Mouse (Mus musculus): ENCODE data around the gene Igbp1. TPM values are rescaled to one million over a fixed set of nuclear protein-coding genes. Genes with fewer than 3 reads are reported as not detected.
A peak's percentile ranks its signal among the peaks of the same experiment; 100 is the strongest.

Igbp1 gene
- polyA plus RNA-seq (2014; fragmentation: Nextera tagmentation; extraction: Ambion mirVana) = 44.4 and 46.0 TPM in 2 replicates

- no peaks in the 10 kb centered on the region for H3K4me1 ChIP-seq (replicated peaks; ENCODE audit: control insufficient read depth, insufficient read depth, low read length)
Observed at GRCm38 (mm10) chrX:100494068-100494978, at the start of gene Igbp1. Igbp1 (plus strand) TSS chrX:100494291.

GRCm38 (mm10) chrX:100468047-100468446 lies 26.0 kb upstream of the Igbp1 start:
- no peak overlapping the region for H3K4me3 ChIP-seq (ENCODE audit: low read depth, low read length)
- ATAC-seq (replicated peaks; ENCODE audit: low FRiP score, low TSS enrichment, low read depth) = no peak
- WGBS = 75% methylated on average over 4 of the region's 4 CpGs

More at GRCm38 (mm10) chrX:100494068-100494978, at the start of gene Igbp1:
- peak within 1 kb of the TSS; percentile 54 for H3K4me2 ChIP-seq (ENCODE audit: low read length)
- peaks cover 10% of the 10 kb centered on the region; the same call in 1 of the 2 replicates for H3K36me3 ChIP-seq (ENCODE audit: control insufficient read depth, insufficient read depth, low read length)
- 14% methylated on average over 32 of the region's 32 CpGs for WGBS
- H3K9ac ChIP-seq (ENCODE audit: low read length) = peak within 1 kb of the TSS; percentile 57
- H3K27me3 ChIP-seq (replicated peaks; ENCODE audit: control insufficient read depth, insufficient read depth, low read length) = no peaks in the 10 kb centered on the region; the same call in 1 of the 2 replicates
- ATAC-seq (replicated peaks; ENCODE audit: low FRiP score, low TSS enrichment, low read depth) = peak; percentile 93
- H3K9me3 ChIP-seq (ENCODE audit: control insufficient read depth, low read length) = no peaks in the 10 kb centered on the region
- peak within 1 kb of the TSS; percentile 57 for H3K4me3 ChIP-seq (ENCODE audit: low read depth, low read length)
- peak within 1 kb of the TSS; percentile 54 for H3K27ac ChIP-seq (ENCODE audit: low read depth)
- peak; percentile 68 for DNase-seq (ENCODE audit: low spot score)

GRCm38 (mm10) chrX:100470126-100470525 lies 24.0 kb upstream of the Igbp1 start:
- ATAC-seq (replicated peaks; ENCODE audit: low FRiP score, low TSS enrichment, low read depth) (no peak), DNase-seq (ENCODE audit: low spot score) (no peak)
- Histone ChIP-seq H3K9ac (ENCODE audit: low read length) (no peak overlapping the region), H3K4me2 (ENCODE audit: low read length) (no peak overlapping the region), H3K27ac (ENCODE audit: low read depth) (no peak overlapping the region), H3K4me3 (ENCODE audit: low read depth, low read length) (no peak overlapping the region), H3K36me3 (ENCODE audit: control insufficient read depth, insufficient read depth, low read length) (no peaks in the 10 kb centered on the region), H3K27me3 (replicated peaks; ENCODE audit: control insufficient read depth, insufficient read depth, low read length) (no peaks in the 10 kb centered on the region), H3K9me3 (ENCODE audit: control insufficient read depth, low read length) (no peaks in the 10 kb centered on the region), H3K4me1 (replicated peaks; ENCODE audit: control insufficient read depth, insufficient read depth, low read length) (no peaks in the 10 kb centered on the region)
- 81% methylated on average over 3 of the region's 3 CpGs for WGBS

More at GRCm38 (mm10) chrX:100468047-100468446, 26.0 kb upstream of the Igbp1 start:
- H3K4me1 ChIP-seq (replicated peaks; ENCODE audit: control insufficient read depth, insufficient read depth, low read length) = no peaks in the 10 kb centered on the region
- DNase-seq (ENCODE audit: low spot score) = no peak
- no peaks in the 10 kb centered on the region for H3K36me3 ChIP-seq (ENCODE audit: control insufficient read depth, insufficient read depth, low read length)
- H3K4me2 ChIP-seq (ENCODE audit: low read length) = no peak overlapping the region
- H3K27me3 ChIP-seq (replicated peaks; ENCODE audit: control insufficient read depth, insufficient read depth, low read length) = no peaks in the 10 kb centered on the region
- no peaks in the 10 kb centered on the region for H3K9me3 ChIP-seq (ENCODE audit: control insufficient read depth, low read length)
- no peak overlapping the region for H3K9ac ChIP-seq (ENCODE audit: low read length)
- no peak overlapping the region for H3K27ac ChIP-seq (ENCODE audit: low read depth)

GRCm38 (mm10) chrX:100471491-100471890 lies 22.6 kb upstream of the Igbp1 start:
- WGBS = 82% methylated on average over 3 of the region's 3 CpGs
- H3K36me3 ChIP-seq (ENCODE audit: control insufficient read depth, insufficient read depth, low read length) = no peaks in the 10 kb centered on the region
- H3K4me3 ChIP-seq (ENCODE audit: low read depth, low read length) = no peak overlapping the region
- DNase-seq (ENCODE audit: low spot score) = no peak
- no peaks in the 10 kb centered on the region for H3K27me3 ChIP-seq (replicated peaks; ENCODE audit: control insufficient read depth, insufficient read depth, low read length)
- no peaks in the 10 kb centered on the region for H3K9me3 ChIP-seq (ENCODE audit: control insufficient read depth, low read length)
- no peaks in the 10 kb centered on the region for H3K4me1 ChIP-seq (replicated peaks; ENCODE audit: control insufficient read depth, insufficient read depth, low read length)
- ATAC-seq (replicated peaks; ENCODE audit: low FRiP score, low TSS enrichment, low read depth) = no peak
- no peak overlapping the region for H3K9ac ChIP-seq (ENCODE audit: low read length)
- H3K4me2 ChIP-seq (ENCODE audit: low read length) = no peak overlapping the region
- H3K27ac ChIP-seq (ENCODE audit: low read depth) = no peak overlapping the region

- Histone ChIP-seq H3K4me2 (ENCODE audit: low read length) (no peak overlapping the region), H3K27me3 (replicated peaks; ENCODE audit: control insufficient read depth, insufficient read depth, low read length) (no peaks in the 10 kb centered on the region), H3K27ac (ENCODE audit: low read depth) (no peak overlapping the region), H3K9me3 (ENCODE audit: control insufficient read depth, low read length) (no peaks in the 10 kb centered on the region), H3K4me1 (replicated peaks; ENCODE audit: control insufficient read depth, insufficient read depth, low read length) (no peaks in the 10 kb centered on the region), H3K9ac (ENCODE audit: low read length) (no peak overlapping the region), H3K36me3 (ENCODE audit: control insufficient read depth, insufficient read depth, low read length) (no peaks in the 10 kb centered on the region), H3K4me3 (ENCODE audit: low read depth, low read length) (no peak overlapping the region)
- 65% methylated on average over 4 of the region's 4 CpGs for WGBS
- DNase-seq (ENCODE audit: low spot score) (no peak), ATAC-seq (replicated peaks; ENCODE audit: low FRiP score, low TSS enrichment, low read depth) (no peak)
Observed at GRCm38 (mm10) chrX:100475569-100476223, 18.4 kb upstream of the Igbp1 start.

GRCm38 (mm10) chrX:100480317-100480716 lies 13.8 kb upstream of the Igbp1 start:
- H3K9me3 ChIP-seq (ENCODE audit: control insufficient read depth, low read length) = no peaks in the 10 kb centered on the region
- no peaks in the 10 kb centered on the region for H3K36me3 ChIP-seq (ENCODE audit: control insufficient read depth, insufficient read depth, low read length)
- no peaks in the 10 kb centered on the region for H3K4me1 ChIP-seq (replicated peaks; ENCODE audit: control insufficient read depth, insufficient read depth, low read length)
- H3K27ac ChIP-seq (ENCODE audit: low read depth) = no peak overlapping the region
- no peaks in the 10 kb centered on the region for H3K27me3 ChIP-seq (replicated peaks; ENCODE audit: control insufficient read depth, insufficient read depth, low read length)
- peak; percentile 54 for DNase-seq (ENCODE audit: low spot score)
- WGBS = 30% methylated on average over 3 of the region's 3 CpGs
- ATAC-seq (replicated peaks; ENCODE audit: low FRiP score, low TSS enrichment, low read depth) = no peak; the same call in 1 of the 2 replicates
- H3K4me3 ChIP-seq (ENCODE audit: low read depth, low read length) = no peak overlapping the region
- no peak overlapping the region for H3K4me2 ChIP-seq (ENCODE audit: low read length)
- no peak overlapping the region for H3K9ac ChIP-seq (ENCODE audit: low read length)

GRCm38 (mm10) chrX:100493500-100494067 lies 507 bp upstream of the Igbp1 start:
- DNase-seq (ENCODE audit: low spot score) (peak; percentile 70), ATAC-seq (replicated peaks; ENCODE audit: low FRiP score, low TSS enrichment, low read depth) (peak; percentile 76)
- 17% methylated on average over 21 of the region's 22 CpGs for WGBS
- Histone ChIP-seq H3K4me3 (ENCODE audit: low read depth, low read length) (peak overlapping the region; percentile 57), H3K36me3 (ENCODE audit: control insufficient read depth, insufficient read depth, low read length) (peaks cover 10% of the 10 kb centered on the region; the same call in 1 of the 2 replicates), H3K27me3 (replicated peaks; ENCODE audit: control insufficient read depth, insufficient read depth, low read length) (no peaks in the 10 kb centered on the region; the same call in 1 of the 2 replicates), H3K27ac (ENCODE audit: low read depth) (no peak overlapping the region), H3K4me2 (ENCODE audit: low read length) (peak overlapping the region; percentile 52), H3K9me3 (ENCODE audit: control insufficient read depth, low read length) (no peaks in the 10 kb centered on the region), H3K4me1 (replicated peaks; ENCODE audit: control insufficient read depth, insufficient read depth, low read length) (no peaks in the 10 kb centered on the region), H3K9ac (ENCODE audit: low read length) (peak overlapping the region; percentile 16; the same call in 1 of the 2 replicates)

GRCm38 (mm10) chrX:100504175-100504851 lies 10.2 kb downstream of the Igbp1 start:
- no peak overlapping the region for H3K27ac ChIP-seq (ENCODE audit: low read depth)
- ATAC-seq (replicated peaks; ENCODE audit: low FRiP score, low TSS enrichment, low read depth) (no peak), DNase-seq (ENCODE audit: low spot score) (no peak)
- no peak overlapping the region for H3K4me2 ChIP-seq (ENCODE audit: low read length)
- H3K27me3 ChIP-seq (replicated peaks; ENCODE audit: control insufficient read depth, insufficient read depth, low read length) = no peaks in the 10 kb centered on the region; the same call in 1 of the 2 replicates
- 84% methylated on average over 5 of the region's 5 CpGs for WGBS
- no peaks in the 10 kb centered on the region for H3K9me3 ChIP-seq (ENCODE audit: control insufficient read depth, low read length)
- H3K4me3 ChIP-seq (ENCODE audit: low read depth, low read length) = no peak overlapping the region
- peaks cover 11% of the 10 kb centered on the region; the same call in 1 of the 2 replicates for H3K36me3 ChIP-seq (ENCODE audit: control insufficient read depth, insufficient read depth, low read length)
- no peak overlapping the region for H3K9ac ChIP-seq (ENCODE audit: low read length)
- H3K4me1 ChIP-seq (replicated peaks; ENCODE audit: control insufficient read depth, insufficient read depth, low read length) = no peaks in the 10 kb centered on the region
